Mouse (Mus musculus) C2C12 (cell line): ENCODE measurements around the gene Rap2a. TPM values are rescaled to one million over a fixed set of nuclear protein-coding genes. Genes with fewer than 3 reads are reported as not detected.

Experiments used
- H3K27me3 ChIP-seq: one replicate; pipeline ENCODE4 v1.6.1; 2011; ENCODE audit not compliant: control insufficient read depth, insufficient read depth, insufficient read length
- H3K36me3 ChIP-seq: one replicate; pipeline ENCODE4 v1.6.1; 2011; ENCODE audit not compliant: control insufficient read depth, insufficient read depth
- H3K4me3 ChIP-seq: one replicate; pipeline ENCODE4 v1.5.1; 2011; ENCODE audit warnings: mild to moderate bottlenecking, control low read depth; ENCODE audit not compliant: poor library complexity, insufficient read depth, severe bottlenecking
- H3K79me2 ChIP-seq: one replicate; pipeline ENCODE4 v1.6.1; 2011; ENCODE audit not compliant: control insufficient read depth, insufficient read depth
- H3K79me3 ChIP-seq: one replicate; pipeline ENCODE4 v1.6.1; 2011; ENCODE audit warnings: low read depth, control low read depth
- H3ac ChIP-seq: one replicate; pipeline ENCODE3; 2011; ENCODE audit warnings: low read depth; ENCODE audit not compliant: control insufficient read depth, insufficient read length
- CEBPB ChIP-seq: IDR thresholded peaks from one replicate; pipeline ENCODE4 v1.6.1; 2011; ENCODE audit warnings: low read depth, mild to moderate bottlenecking, control low read depth, moderate library complexity
- CTCF ChIP-seq: IDR thresholded peaks from one replicate; pipeline ENCODE4 v1.5.1; 2011; ENCODE audit not compliant: control insufficient read depth, insufficient read depth, insufficient read length
- FOSL1 ChIP-seq: IDR thresholded peaks from one replicate; pipeline ENCODE4 v1.8.0; 2011; ENCODE audit warnings: mild to moderate bottlenecking, low read length; ENCODE audit not compliant: poor library complexity, insufficient read depth, severe bottlenecking
- MAX ChIP-seq: IDR thresholded peaks from one replicate; pipeline ENCODE4 v1.6.1; 2011; ENCODE audit warnings: mild to moderate bottlenecking, control low read depth
- MYOD1 ChIP-seq: IDR thresholded peaks from one replicate; pipeline ENCODE4 v1.6.1; 2011; ENCODE audit warnings: low read depth; ENCODE audit not compliant: control insufficient read depth, insufficient read length
- MYOG ChIP-seq: IDR thresholded peaks from one replicate; pipeline ENCODE4 v1.6.1; 2011; ENCODE audit not compliant: control insufficient read depth, insufficient read length; ENCODE audit errors: extremely low read depth
- USF1 ChIP-seq: IDR thresholded peaks from one replicate; pipeline ENCODE4 v1.6.1; 2011; ENCODE audit warnings: low read depth, mild to moderate bottlenecking, control low read depth, moderate library complexity
- polyA plus RNA-seq: library from polyadenylated mRNA; unstranded; fragments of >200 nt; fragmentation: generic; extraction: Trizol; gene quantifications from one replicate; pipeline ENCODE4 v1.2.1, GENCODE M21; 2012; ENCODE audit warnings: missing spikeins

Gene Rap2a
- polyA plus RNA-seq, 1 experiment, result 11.8 TPM

- peaks cover 6% of the 10 kb centered on the region for H3K27me3 ChIP-seq
- no peak overlapping the region for H3ac ChIP-seq
- no peak for TF ChIP-seq MYOG
- no peak for TF ChIP-seq USF1
- no peak for TF ChIP-seq MAX
- TF ChIP-seq CTCF, result no peak
- TF ChIP-seq CEBPB, result no peak
- TF ChIP-seq FOSL1, result no peak
- no peak for TF ChIP-seq MYOD1
- no peaks in the 10 kb centered on the region for H3K79me2 ChIP-seq
- no peaks in the 10 kb centered on the region for H3K36me3 ChIP-seq
- H3K79me3 ChIP-seq, result no peaks in the 10 kb centered on the region
- H3K4me3 ChIP-seq, result no peak overlapping the region
Observed at GRCm38 (mm10) chr14:120544495-120544894, 66.3 kb downstream of the Rap2a start.

GRCm38 (mm10) chr14:120544946-120545345 is 66.7 kb downstream of the Rap2a start:
- Histone ChIP-seq H3ac (no peak overlapping the region), H3K79me3 (no peaks in the 10 kb centered on the region), H3K79me2 (no peaks in the 10 kb centered on the region), H3K27me3 (peaks cover 5% of the 10 kb centered on the region), H3K36me3 (no peaks in the 10 kb centered on the region), H3K4me3 (no peak overlapping the region)
- TF ChIP-seq MYOG, result no peak
- TF ChIP-seq MAX, result no peak
- TF ChIP-seq FOSL1, result no peak

Other genes with a start within 250 kb of the Rap2a start
- gene Mbnl2, start 202.8 kb upstream of the Rap2a start, polyA plus RNA-seq, result 42.1 TPM